Mouse (Mus musculus) cerebellum, postnatal 14 days (tissue): Measurements from ENCODE around the gene Akap2.

Source experiments
- DNase-seq, 2 experiments: peaks; one replicate each; pipeline ENCODE4 v3.0.0; 2021; ENCODE audit warnings: mixed read lengths in 2 of 2

Gene Akap2

GRCm38 (mm10) chr4:57703574-57704470, 13.6 kb upstream of the Akap2 start:
- no peak for DNase-seq

DNA sequence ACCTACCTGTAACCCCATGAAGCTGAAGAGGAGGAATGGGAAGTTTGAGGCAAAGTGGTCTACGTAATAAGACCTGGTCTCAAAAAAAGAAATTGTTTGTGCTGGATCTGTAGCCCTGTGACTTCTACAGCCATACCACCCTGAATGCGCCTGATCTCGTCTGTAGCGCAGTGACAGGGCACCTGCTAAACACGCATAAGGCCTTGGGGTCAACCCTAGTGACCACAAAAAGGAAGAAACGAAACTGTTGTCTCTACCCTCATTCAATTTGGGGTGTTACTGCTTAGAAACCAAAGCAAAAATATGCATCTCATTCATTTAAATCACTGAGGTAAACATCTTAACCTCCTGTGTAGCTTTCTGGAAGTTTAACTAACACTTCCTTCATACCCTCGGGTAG, 12.9 kb upstream of the Akap2 start:
- DNase-seq: no peak

- no peak for DNase-seq
Observed at GRCm38 (mm10) chr4:57715849-57716248, 1.6 kb upstream of the Akap2 start.

DNA sequence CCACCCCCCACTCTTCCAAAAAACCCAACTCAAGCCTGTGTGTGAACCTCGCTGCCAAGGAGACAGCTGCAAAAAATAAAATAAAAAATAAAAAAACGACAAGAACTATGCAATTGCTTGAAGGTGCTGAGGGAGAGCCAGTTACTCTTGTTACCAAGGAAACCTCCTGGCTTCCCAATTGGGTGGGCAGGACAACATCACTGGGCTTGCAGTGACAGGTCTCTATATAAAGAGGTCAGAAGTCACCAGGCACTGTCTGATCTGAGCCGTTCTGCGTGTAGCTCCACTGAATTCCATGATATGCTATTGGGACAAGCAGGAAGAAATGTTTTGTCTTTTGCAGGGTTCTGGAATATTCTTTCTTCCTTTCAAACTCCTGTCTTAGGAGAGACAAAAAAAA, 722 bp upstream of the Akap2 start:
- no peak for DNase-seq

GRCm38 (mm10) chr4:57719370-57719769, 1.9 kb downstream of the Akap2 start:
- no peak for DNase-seq

GRCm38 (mm10) chr4:57720869-57721361, 3.5 kb downstream of the Akap2 start:
- no peak for DNase-seq

DNA sequence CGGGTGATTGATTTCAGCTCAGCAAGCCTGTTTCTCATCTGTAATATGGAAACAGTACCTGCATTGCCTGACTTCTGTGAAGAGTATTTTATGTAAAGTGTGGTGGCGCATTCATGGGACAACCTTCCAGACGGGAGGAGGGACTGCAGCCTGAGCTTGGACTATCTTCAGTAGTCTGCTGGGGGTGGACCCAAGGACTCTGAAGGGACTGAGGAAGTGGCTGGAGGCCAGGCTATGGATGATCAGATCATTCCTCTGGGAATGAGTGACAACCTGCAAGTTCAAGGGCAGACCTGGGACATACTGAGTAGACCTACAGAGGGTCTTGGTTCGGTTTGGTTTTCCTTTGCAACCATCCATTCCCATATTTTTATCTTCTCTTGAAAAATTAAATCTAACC, 4.8 kb downstream of the Akap2 start:
- DNase-seq: no peak

GRCm38 (mm10) chr4:57723659-57724058, 6.2 kb downstream of the Akap2 start:
- DNase-seq: no peak

- DNase-seq: no peak
Observed at GRCm38 (mm10) chr4:57725569-57725968, 8.1 kb downstream of the Akap2 start.

- DNase-seq: no peak
Observed at GRCm38 (mm10) chr4:57728611-57729183, 11.2 kb downstream of the Akap2 start.

GRCm38 (mm10) chr4:57730047-57730446, 12.6 kb downstream of the Akap2 start:
- DNase-seq: no peak

DNA sequence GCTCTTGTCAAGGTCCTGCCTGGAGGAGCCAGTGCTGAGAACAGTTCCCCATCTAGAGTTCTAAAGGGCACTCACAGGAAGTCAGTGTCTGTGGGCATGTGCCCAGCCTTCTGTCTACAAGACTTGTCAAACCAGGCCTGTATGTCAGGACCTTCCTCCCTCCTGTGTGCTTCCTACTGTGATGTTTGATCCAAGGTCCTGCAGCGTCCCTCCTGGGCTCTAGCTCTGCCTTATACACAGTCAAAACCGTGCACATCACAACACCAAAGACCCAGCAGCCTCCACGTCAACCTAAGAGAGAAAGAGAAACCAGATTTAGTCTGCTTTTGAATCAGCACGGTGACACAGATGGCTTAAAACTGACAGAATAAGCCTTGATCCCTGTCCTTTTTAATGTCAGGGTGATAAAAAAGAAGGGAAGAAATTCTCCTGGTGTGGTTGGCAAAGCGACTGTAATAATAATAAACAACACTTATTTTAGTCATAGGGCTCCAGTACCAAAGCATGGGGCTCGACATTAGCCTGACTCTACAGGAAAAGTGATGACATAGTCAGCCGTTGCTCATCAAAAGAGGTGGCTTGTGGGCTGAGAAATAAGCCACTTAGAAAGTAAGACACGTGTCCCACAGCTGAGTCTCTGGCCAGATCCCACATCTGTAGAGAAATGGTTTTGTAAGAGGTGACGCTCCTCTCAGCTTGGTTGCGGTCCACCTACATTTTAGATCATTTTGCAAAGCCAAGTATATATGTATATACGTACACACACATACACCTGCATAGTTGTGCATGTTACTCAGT, 13.5 kb downstream of the Akap2 start:
- no peak for DNase-seq

DNA sequence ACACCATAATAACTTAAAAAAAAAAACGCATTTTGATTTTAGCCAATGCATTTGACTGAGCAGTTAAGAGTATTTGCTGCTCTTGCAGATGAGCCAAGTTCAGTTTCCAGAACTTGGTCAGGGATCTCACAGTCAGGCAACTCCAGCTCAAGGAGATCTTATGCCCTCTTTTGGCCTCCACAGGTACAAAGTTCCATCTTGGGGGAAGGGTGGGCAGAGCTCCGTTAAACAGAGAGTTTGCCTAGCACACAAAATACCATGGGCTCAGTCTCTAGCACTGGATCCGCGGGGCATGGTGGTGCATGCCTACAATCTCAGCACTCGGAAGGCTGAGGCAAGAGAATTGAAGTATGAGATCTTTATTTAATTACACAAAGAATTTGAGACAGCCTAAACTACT, 14.9 kb downstream of the Akap2 start:
- DNase-seq: no peak

GRCm38 (mm10) chr4:57733445-57733844, 16.0 kb downstream of the Akap2 start:
- DNase-seq: no peak

- DNase-seq: no peak
Observed at GRCm38 (mm10) chr4:57735426-57735825, 18.0 kb downstream of the Akap2 start.

GRCm38 (mm10) chr4:57738856-57739552, 21.5 kb downstream of the Akap2 start:
- DNase-seq: no peak

DNA sequence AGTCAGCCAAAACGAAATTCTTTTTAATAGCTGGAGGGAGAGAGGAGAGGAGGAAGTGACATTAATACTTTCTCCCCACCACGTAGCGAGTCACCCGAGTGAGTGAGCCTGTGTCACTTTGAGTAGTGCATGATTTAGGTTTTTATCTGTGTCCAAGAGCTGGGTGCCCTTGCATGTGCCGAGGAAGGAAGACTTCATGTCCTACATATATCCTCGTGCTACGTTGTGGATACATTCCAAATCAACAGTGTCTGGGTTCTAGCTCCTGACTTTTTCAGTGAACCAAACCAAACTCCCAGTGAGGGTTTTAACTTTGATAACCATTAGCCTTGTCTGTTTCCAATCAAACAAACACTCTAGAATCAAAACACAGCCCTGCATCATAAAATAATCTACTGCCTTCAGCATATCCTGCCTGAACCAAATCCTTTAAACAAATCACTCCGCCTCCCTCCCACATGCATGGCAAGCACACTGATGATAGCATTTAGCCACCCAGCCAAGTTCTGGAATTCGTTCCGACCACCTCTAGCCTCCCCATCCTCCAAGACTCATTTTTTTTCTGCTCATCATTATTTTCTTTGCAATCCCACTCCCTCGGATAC, 26.0 kb downstream of the Akap2 start:
- DNase-seq: no peak

GRCm38 (mm10) chr4:57750651-57751050, 33.2 kb downstream of the Akap2 start:
- no peak for DNase-seq

DNA sequence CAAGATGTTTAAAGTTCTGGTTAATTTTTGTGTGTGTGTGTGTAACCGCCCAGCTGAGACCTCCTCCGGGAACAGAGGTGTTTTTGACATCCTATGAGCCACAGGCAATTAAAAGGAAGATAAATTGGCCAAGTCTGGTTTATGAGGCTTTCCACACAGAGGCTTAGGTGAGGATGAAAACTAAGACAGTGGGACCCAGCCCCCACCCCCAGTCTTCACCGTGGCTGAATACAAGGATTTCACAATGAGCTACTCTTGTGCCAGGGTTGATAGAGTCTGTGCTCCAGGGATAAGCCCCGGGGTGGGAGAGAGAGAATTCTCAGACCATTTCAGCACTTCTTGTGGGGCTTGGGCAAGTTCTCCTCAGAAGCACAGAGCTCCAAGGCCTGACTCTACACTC, 33.6 kb downstream of the Akap2 start:
- no peak for DNase-seq

DNA sequence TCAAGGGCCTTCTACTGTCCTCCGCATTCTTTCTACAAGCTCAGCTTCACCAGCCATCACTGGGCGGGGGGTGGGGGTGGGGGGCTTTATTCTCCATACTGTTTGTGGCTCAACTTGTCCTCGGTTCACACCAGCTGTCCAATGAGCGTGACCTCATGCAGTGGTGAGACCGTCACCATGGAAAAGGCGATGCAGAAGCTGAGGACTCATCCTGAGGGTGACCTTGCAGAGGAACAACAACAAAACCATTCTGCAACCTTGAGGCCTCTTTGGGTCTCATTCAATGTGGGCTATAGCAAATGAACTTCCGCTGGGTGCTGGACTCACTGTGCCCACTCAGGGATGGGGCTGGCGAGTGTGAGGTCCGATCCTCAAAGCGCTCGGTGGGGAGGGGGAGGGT, 34.1 kb downstream of the Akap2 start:
- DNase-seq: no peak

DNA sequence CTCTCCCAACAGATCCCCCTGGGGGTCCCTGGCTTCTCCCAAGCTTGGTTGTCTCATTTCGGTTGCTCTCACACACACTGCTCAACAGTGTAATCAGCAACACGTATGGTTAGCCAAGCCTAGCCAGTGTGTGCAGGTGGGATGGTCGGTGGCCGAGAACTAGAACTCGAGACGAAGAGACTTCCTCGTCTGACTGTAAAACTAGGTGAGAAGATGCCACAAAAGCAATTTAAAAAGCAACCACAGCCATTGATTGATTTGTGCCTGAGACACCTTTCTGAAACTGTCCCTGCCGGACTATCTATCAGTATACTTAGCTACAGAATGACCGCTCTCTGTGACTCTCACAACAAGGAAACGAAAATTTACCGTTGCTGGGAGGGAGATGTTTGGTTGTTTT, 37.6 kb downstream of the Akap2 start:
- DNase-seq: no peak

GRCm38 (mm10) chr4:57757997-57758396, 40.5 kb downstream of the Akap2 start:
- DNase-seq: no peak
